Mouse (Mus musculus) ES-E14 (cell line): ENCODE measurements around the gene Hoxb3.

Experiments
- CHD2 ChIP-seq: IDR thresholded peaks from 2 replicates; pipeline ENCODE4 v1.6.1; 2014; ENCODE audit warnings: mild to moderate bottlenecking, low read depth, low read length, inconsistent platforms
- MAFK ChIP-seq: IDR thresholded peaks from 2 replicates; pipeline ENCODE4 v1.6.1; 2014; ENCODE audit warnings: mild to moderate bottlenecking, low read depth, low read length, inconsistent platforms; ENCODE audit not compliant: insufficient read depth
- ZC3H11A ChIP-seq: IDR thresholded peaks from 2 replicates; pipeline ENCODE4 v1.6.1; 2012; ENCODE audit warnings: low read depth, mild to moderate bottlenecking, inconsistent platforms, low read length, borderline replicate concordance
- ZNF384 ChIP-seq: IDR thresholded peaks from 2 replicates; pipeline ENCODE4 v1.6.1; 2012; ENCODE audit warnings: low read depth, low read length, inconsistent platforms

GRCm38 (mm10) chr11:96306908-96307269 lies 16.2 kb upstream of the Hoxb3 start:
- no peak for TF ChIP-seq ZC3H11A
- no peak for TF ChIP-seq ZNF384
- TF ChIP-seq CHD2: no peak
- no peak for TF ChIP-seq MAFK
